Comparison of ENCODE assay signal across 25 mouse cellular contexts in the genomic region with DNA sequence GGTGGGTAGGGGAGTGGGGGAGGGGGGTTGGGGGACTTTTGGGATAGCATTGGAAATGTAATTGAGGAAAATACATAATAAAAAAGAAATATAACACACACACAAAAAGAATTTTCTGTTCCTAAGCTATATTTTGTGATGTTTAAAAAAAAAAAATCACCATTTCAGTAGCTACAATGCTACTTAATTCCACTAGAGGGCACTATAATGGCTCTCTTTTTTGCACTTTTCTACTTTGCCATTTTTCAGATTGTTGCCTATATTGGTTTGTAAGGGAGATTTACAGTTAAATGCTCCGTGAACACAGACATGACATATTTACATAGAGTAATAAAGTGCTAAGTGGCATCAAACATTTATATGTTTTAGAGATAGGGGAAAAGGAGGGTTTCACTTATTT.
A peak's percentile ranks its signal among the peaks of the same experiment; 100 is the strongest.
DNase-seq lines count a peak whose midpoint lies in the region; ATAC-seq and TF ChIP-seq lines count a peak whose summit lies in the region.
"Had no signal": no experiment of that assay in that cellular context is flagged by ENCODE, and none has a peak within 500 bp of the region (broad histone marks: within the 10 kb centered on the region; RNA-seq: fewer than 3 reads in every experiment).

No protein-coding gene starts in this region.

- peaks cover 2% of the 10 kb centered on the region; the same call in 1 of the 2 replicates for H3K9me3 ChIP-seq in hindbrain, postnatal 0 days (ENCODE audit: low read length)
- no peaks in the 10 kb centered on the region for H3K9me3 ChIP-seq in hindbrain, embryonic 10.5 days
- no peaks in the 10 kb centered on the region for H3K9me3 ChIP-seq in liver, embryonic 14.5 days (ENCODE audit: control insufficient read depth, low read length)
- H3K9me3 ChIP-seq in liver, embryonic 12.5 days (replicated peaks): no peaks in the 10 kb centered on the region
- peaks cover 5% of the 10 kb centered on the region for H3K9me3 ChIP-seq in E14TG2a.4 (ENCODE audit: low read length)
- H3K9me3 ChIP-seq: forebrain, embryonic 13.5 days; limb, embryonic 15.5 days; lung, embryonic 15.5 days; midbrain, embryonic 10.5 days had no signal

- no peak overlapping the region for H3K4me3 ChIP-seq in hindbrain, postnatal 0 days (ENCODE audit: low read length)
- H3K4me3 ChIP-seq in hindbrain, embryonic 10.5 days: no peak overlapping the region
- no peak overlapping the region for H3K4me3 ChIP-seq in liver, embryonic 14.5 days (ENCODE audit: insufficient read depth in 1 of 2, low read depth in 2 of 2, low read length in 2 of 2)
- H3K4me3 ChIP-seq in liver, embryonic 12.5 days: no peak overlapping the region
- H3K4me3 ChIP-seq in E14TG2a.4 (replicated peaks; ENCODE audit: low read length): no peak overlapping the region
- H3K4me3 ChIP-seq: forebrain, embryonic 13.5 days; heart, embryonic 13.5 days; limb, embryonic 15.5 days; lung, embryonic 15.5 days; midbrain, embryonic 10.5 days had no signal

- H3K27me3 ChIP-seq in hindbrain, postnatal 0 days (ENCODE audit: insufficient read depth, low read length): no peaks in the 10 kb centered on the region
- H3K27me3 ChIP-seq in hindbrain, embryonic 10.5 days (ENCODE audit: insufficient read depth, poor library complexity, severe bottlenecking): no peaks in the 10 kb centered on the region
- no peaks in the 10 kb centered on the region for H3K27me3 ChIP-seq in liver, embryonic 14.5 days (ENCODE audit: control insufficient read depth, insufficient read depth, low read length)
- no peaks in the 10 kb centered on the region for H3K27me3 ChIP-seq in liver, embryonic 12.5 days (replicated peaks)
- H3K27me3 ChIP-seq in E14TG2a.4 (ENCODE audit: insufficient read depth, low read length): no peaks in the 10 kb centered on the region
- H3K27me3 ChIP-seq: forebrain, embryonic 13.5 days; heart, embryonic 13.5 days; limb, embryonic 15.5 days; lung, embryonic 15.5 days had no signal

- TF ChIP-seq CTCF in hindbrain, postnatal 0 days (IDR thresholded peaks at IDR 0.05; ENCODE audit: low read depth): peak; percentile 50
- peak; percentile 20; the same call in 1 of the 2 replicates for TF ChIP-seq CTCF in liver, embryonic 14.5 days (IDR thresholded peaks at IDR 0.05; ENCODE audit: low read depth)
- peak; percentile 89 for TF ChIP-seq CTCF in E14TG2a.4 (conservative IDR thresholded peaks at IDR 0.05; ENCODE audit: low read length)

- no peak for TF ChIP-seq EP300 in liver, embryonic 14.5 days (IDR thresholded peaks at IDR 0.05; ENCODE audit: low read depth)

- H3K4me2 ChIP-seq in hindbrain, postnatal 0 days (ENCODE audit: low read depth, low read length): no peak overlapping the region
- no peak overlapping the region for H3K4me2 ChIP-seq in liver, embryonic 14.5 days (ENCODE audit: low read depth)
- H3K4me2 ChIP-seq in liver, embryonic 12.5 days: no peak overlapping the region
- H3K4me2 ChIP-seq: forebrain, embryonic 13.5 days; heart, embryonic 13.5 days; hindbrain, embryonic 14.5 days; limb, embryonic 15.5 days; lung, embryonic 15.5 days had no signal

- no peak for ATAC-seq in hindbrain, postnatal 0 days
- no peak for ATAC-seq in liver, embryonic 14.5 days (ENCODE audit: insufficient read depth)
- ATAC-seq in liver, embryonic 12.5 days: no peak
- ATAC-seq: activated CD4-positive, CD25-positive, alpha-beta regulatory T cell, adult 4 months; forebrain, embryonic 13.5 days had no signal

- no peaks in the 10 kb centered on the region for H3K36me3 ChIP-seq in hindbrain, postnatal 0 days (ENCODE audit: insufficient read depth, low read length)
- no peaks in the 10 kb centered on the region for H3K36me3 ChIP-seq in hindbrain, embryonic 10.5 days
- H3K36me3 ChIP-seq in liver, embryonic 14.5 days (replicated peaks; ENCODE audit: control insufficient read depth, insufficient read depth, low read depth): no peaks in the 10 kb centered on the region
- no peaks in the 10 kb centered on the region for H3K36me3 ChIP-seq in liver, embryonic 12.5 days
- no peaks in the 10 kb centered on the region for H3K36me3 ChIP-seq in E14TG2a.4 (ENCODE audit: insufficient read depth, low read length)
- H3K36me3 ChIP-seq: heart, embryonic 13.5 days; limb, embryonic 15.5 days; lung, embryonic 15.5 days; midbrain, embryonic 10.5 days had no signal

- 46% methylated on average over 1 of the region's 1 CpGs for WGBS in hindbrain, postnatal 0 days
- WGBS in hindbrain, embryonic 10.5 days: 53% methylated on average over 1 of the region's 1 CpGs
- 24% methylated on average over 1 of the region's 1 CpGs for WGBS in liver, embryonic 14.5 days (ENCODE audit: insufficient replicate concordance)
- 30% methylated on average over 1 of the region's 1 CpGs for WGBS in liver, embryonic 12.5 days (ENCODE audit: insufficient replicate concordance)

- peak; percentile 2 for DNase-seq in hindbrain, postnatal 0 days (ENCODE audit: low spot score)
- no peak for DNase-seq in hindbrain, embryonic 10.5 days (ENCODE audit: low spot score)
- no peak for DNase-seq in liver, embryonic 14.5 days (ENCODE audit: low read depth in 3 of 3, low spot score in 3 of 3)
- DNase-seq in 416B (ENCODE audit: low read depth): peak; percentile 8
- no peak for DNase-seq in MN1 (ENCODE audit: low spot score)
- DNase-seq: adrenal gland, postnatal 14 days; cerebellum, adult 2 months; cerebellum, postnatal 36 days; gastrocnemius, postnatal 14 days; heart, adult 11 months; heart, postnatal 36 days; kidney, adult 9 months; kidney, postnatal 36 days; layer of hippocampus, adult 9-11 months; left cerebral cortex, postnatal 4 days; right cerebral cortex, postnatal 14 days had no signal

- H3K27ac ChIP-seq in hindbrain, postnatal 0 days: no peak overlapping the region
- H3K27ac ChIP-seq in hindbrain, embryonic 10.5 days: no peak overlapping the region
- H3K27ac ChIP-seq in liver, embryonic 14.5 days: no peak overlapping the region
- no peak overlapping the region for H3K27ac ChIP-seq in liver, embryonic 12.5 days
- H3K27ac ChIP-seq: forebrain, embryonic 13.5 days; heart, embryonic 13.5 days; hindbrain, embryonic 14.5 days; limb, embryonic 15.5 days; lung, embryonic 15.5 days; midbrain, embryonic 10.5 days had no signal

- H3K9ac ChIP-seq in hindbrain, postnatal 0 days (replicated peaks; ENCODE audit: low read length): no peak overlapping the region
- no peak overlapping the region for H3K9ac ChIP-seq in liver, embryonic 14.5 days (replicated peaks)
- no peak overlapping the region for H3K9ac ChIP-seq in liver, embryonic 12.5 days
- H3K9ac ChIP-seq: forebrain, embryonic 13.5 days; heart, embryonic 13.5 days; hindbrain, embryonic 14.5 days; limb, embryonic 15.5 days; lung, embryonic 15.5 days had no signal

- H3K4me1 ChIP-seq in hindbrain, postnatal 0 days (ENCODE audit: insufficient read depth, low read length): no peaks in the 10 kb centered on the region
- H3K4me1 ChIP-seq in hindbrain, embryonic 10.5 days (replicated peaks): no peaks in the 10 kb centered on the region
- H3K4me1 ChIP-seq in liver, embryonic 14.5 days (replicated peaks; ENCODE audit: control insufficient read depth in 2 of 2, insufficient read depth in 2 of 2, low read length in 1 of 2): no peaks in the 10 kb centered on the region
- no peaks in the 10 kb centered on the region for H3K4me1 ChIP-seq in liver, embryonic 12.5 days
- H3K4me1 ChIP-seq in E14TG2a.4 (replicated peaks; ENCODE audit: low read depth, low read length): no peaks in the 10 kb centered on the region
- H3K4me1 ChIP-seq: forebrain, embryonic 13.5 days; heart, embryonic 13.5 days; limb, embryonic 15.5 days; lung, embryonic 15.5 days; midbrain, embryonic 10.5 days had no signal

Comparison
In these comparisons a context has a peak if more than half of its experiments do, and no peak if none do; other contexts are left out.
1. DNase-seq: peak in hindbrain, postnatal 0 days (single experiment) and 416B (single experiment); none in hindbrain, embryonic 10.5 days (single experiment), liver, embryonic 14.5 days (0 of 3) and MN1 (single experiment).
2. CTCF ChIP-seq: peak in every context shown above with its lines; median percentile 89 in E14TG2a.4; 50 in hindbrain, postnatal 0 days; 20 in liver, embryonic 14.5 days.